Mouse (Mus musculus) bone marrow macrophage, adult 2 months (primary cell): ENCODE measurements around the gene Ror1.

ENCODE experiments used
- CTCF ChIP-seq: IDR thresholded peaks from 2 replicates; pipeline ENCODE4 v1.5.1; 2012; ENCODE audit warnings: low read depth, mild to moderate bottlenecking, low read length, moderate library complexity
- POLR2A ChIP-seq: IDR thresholded peaks from 2 replicates; pipeline ENCODE4 v1.6.1; 2012; ENCODE audit warnings: mild to moderate bottlenecking, low read depth, low read length, borderline replicate concordance

GRCm38 (mm10) chr4:100390436-100390835 is 294.8 kb downstream of the Ror1 start:
- no peak for TF ChIP-seq POLR2A
- no peak for TF ChIP-seq CTCF
